Mouse (Mus musculus) lung, postnatal 14 days (tissue): ENCODE data around the gene Tldc1.

Experiments
- DNase-seq: peaks from one replicate; pipeline ENCODE4 v3.0.0; 2021

Gene Tldc1

GRCm38 (mm10) chr8:119798170-119798964 is 20.2 kb upstream of the Tldc1 start:
- peak; percentile 54 for DNase-seq

GRCm38 (mm10) chr8:119795651-119796050 is 17.4 kb upstream of the Tldc1 start:
- no peak for DNase-seq

- no peak for DNase-seq
Observed at GRCm38 (mm10) chr8:119794689-119795088, 16.5 kb upstream of the Tldc1 start.

- DNase-seq, result peak; percentile 54
Observed at GRCm38 (mm10) chr8:119791804-119792704, 13.8 kb upstream of the Tldc1 start.

- DNase-seq, result no peak
Observed at GRCm38 (mm10) chr8:119789581-119789980, 11.4 kb upstream of the Tldc1 start.

DNA sequence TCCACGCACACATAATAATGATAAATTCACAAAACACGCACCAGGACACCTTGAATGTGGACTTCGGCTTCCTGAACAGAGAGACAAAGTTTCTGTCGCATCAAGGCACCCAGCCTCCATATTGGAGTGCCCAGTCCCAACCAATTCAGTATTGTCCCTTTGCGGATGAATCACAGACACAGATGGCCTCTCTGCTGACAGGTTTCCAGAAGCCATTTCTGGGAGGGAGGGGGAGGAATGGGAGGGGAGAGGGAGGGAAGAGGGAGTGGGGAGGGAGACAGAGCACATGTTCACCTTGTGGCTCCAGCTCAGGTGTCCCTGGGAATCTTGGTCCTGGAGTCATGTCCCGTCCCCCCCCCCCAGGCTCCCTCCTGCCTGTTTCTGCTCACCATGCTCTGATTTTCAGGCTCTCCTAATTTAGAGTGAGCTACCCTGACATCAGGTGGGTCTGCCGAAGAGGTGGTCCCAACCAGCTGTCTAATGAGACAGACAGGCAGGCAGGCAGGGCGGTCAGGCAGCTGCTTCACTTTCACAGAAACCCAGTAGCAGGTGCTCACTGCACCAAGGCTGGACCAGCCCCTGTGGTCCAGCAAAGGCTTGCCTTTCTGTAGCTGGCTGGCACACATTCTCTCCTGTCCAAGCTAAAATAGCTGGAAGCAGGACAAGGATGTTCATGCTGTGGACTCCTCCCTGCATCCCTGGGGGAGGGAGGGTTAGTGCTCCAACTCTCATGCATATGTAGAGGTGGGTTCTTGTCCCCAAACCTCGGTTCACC is 10.6 kb upstream of the Tldc1 start:
- DNase-seq, result no peak

GRCm38 (mm10) chr8:119787341-119787740 is 9.1 kb upstream of the Tldc1 start:
- DNase-seq, result no peak

DNA sequence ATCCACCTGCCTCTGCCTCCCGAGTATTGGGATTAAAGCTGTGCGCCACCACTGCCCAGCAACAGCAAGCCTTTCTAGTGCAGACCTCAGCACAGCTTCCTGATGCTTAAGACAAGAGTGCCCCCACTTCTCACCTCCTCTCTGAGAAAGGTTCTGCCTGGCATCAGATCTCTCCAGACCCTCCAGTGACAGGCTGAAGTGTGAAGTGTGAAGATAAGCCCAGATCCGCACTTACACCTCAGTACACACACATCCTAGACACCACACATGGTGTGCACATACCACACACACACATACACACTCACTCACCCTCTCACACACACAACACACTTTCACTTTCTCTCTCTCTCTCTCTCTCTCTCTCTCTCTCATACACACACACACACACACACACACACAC is 8.7 kb upstream of the Tldc1 start:
- no peak for DNase-seq

DNA sequence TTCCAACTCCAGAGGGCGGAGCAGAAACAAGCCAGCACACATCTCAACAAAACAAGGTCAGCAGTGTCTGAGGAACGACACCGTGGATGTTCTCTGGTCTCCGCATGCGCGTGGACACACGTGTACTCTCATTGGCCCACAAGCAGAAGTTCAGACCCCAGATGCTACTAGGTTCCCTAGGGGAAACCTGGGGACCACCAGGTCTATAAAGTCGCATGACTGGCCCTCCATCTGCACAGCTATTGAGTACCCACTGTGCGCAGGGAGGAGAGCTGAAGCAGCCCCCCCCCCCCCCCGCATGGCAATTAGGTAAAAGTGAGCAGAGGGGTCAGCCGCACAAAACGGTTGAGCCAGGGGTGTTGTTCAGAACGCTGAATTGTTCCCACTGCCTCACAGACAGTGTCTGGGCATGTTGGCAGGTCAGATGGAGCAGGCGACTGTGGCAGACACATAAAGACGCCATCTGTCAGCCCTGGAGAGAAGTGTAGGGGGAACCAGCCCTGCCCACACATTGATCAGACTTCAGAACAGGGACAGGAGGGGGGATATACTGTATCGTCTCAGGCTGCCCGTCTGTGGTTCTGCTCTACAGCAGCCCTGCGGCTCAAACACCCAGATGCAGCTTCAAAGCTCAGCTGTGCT is 7.7 kb upstream of the Tldc1 start:
- DNase-seq, result no peak

- no peak for DNase-seq
Observed at GRCm38 (mm10) chr8:119784676-119785075, 6.5 kb upstream of the Tldc1 start.

GRCm38 (mm10) chr8:119784141-119784574 is 5.9 kb upstream of the Tldc1 start:
- peak; percentile 21 for DNase-seq

DNA sequence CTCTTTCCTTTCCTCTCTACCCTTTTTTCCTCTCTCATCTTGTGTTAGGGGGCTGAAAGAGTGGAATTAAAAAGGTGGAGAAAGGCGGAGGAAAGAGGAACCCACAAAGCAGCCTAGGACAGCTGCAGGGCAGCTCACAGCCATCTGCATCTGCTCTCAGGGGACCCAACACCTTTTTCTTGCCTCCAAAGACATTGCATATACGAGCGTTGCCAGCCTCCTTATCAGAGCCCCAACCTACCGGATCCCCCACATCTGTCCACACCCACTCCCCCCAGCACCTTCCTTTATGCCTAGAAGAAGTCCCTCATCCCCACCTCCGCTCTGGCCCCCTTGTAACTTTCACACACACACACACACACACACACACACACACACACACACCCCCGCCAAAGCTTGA is 5.4 kb upstream of the Tldc1 start:
- DNase-seq, result no peak

DNA sequence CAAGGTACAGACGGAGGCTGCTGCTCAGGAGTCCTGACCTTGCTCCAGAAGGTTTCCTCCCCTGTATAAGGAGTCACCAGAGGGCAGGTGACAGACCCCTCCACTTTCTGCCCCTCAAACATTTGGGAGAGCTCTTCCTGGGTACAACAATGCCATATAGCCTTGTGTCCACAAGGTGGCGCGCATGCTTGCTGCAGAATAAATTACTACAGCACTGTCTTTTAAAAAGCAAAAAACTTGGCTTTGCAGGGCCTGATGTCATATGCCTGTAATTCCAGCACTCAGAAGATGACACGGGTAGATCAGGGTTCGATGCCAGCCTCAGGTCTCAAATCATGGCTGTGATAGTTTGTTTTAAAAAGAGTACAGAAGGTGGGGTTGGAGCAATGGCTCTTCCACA is 4.5 kb upstream of the Tldc1 start:
- DNase-seq, result peak; percentile 87

- peak; percentile 40 for DNase-seq
Observed at GRCm38 (mm10) chr8:119781086-119781840, 3.0 kb upstream of the Tldc1 start.

- no peak for DNase-seq
Observed at GRCm38 (mm10) chr8:119780402-119781049, 2.3 kb upstream of the Tldc1 start.

GRCm38 (mm10) chr8:119779013-119779737 is 959 bp upstream of the Tldc1 start:
- DNase-seq, result peak; percentile 88

DNA sequence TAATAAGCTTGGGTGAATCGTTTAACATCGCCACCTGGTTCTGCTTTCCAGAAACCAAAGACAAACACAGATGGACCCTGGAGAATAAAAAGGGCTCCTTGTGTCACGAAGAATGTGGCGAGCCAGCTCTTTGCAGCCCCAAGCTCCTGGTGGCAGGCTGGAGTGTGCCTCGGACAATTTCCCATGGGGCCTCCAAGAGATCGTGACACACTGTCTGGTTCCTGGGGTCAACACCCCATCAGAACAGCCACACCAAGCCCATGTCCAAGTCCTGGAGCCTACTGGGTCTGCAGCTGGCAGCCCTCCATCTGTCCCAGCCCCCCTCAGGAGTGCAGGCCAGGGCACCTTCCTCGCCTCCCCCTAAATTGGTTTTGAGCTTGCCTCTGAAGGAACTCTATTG is 451 bp downstream of the Tldc1 start:
- no peak for DNase-seq

DNA sequence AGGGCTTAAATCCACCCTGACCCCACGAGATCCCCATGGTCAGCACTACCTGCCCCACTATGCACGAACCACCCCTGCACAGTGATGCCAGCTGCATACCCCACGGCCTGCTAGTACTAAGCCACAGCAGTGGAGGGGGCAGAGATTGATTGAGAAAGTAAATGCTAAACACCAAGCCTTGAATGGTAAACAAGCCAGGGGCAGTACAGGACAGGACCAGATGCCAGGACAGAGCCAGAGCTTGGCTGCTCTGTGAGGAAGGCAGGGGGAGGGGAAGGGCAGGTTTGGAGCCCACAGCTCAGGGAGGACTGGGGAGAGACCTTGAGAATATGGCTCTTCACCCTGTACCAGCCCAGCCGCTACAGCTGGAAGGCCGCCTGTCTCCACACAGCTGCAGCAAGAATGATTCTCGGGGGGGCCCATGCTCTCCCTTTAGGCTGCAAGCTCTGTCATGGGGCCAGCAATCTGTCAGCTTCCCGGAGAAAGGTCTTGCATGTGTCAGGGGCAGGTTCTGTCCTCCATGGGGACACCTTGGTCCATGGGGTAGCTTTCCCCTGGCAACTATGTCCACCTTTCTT is 1.5 kb downstream of the Tldc1 start:
- no peak for DNase-seq

GRCm38 (mm10) chr8:119765761-119766444 is 12.3 kb downstream of the Tldc1 start:
- DNase-seq, result no peak

DNA sequence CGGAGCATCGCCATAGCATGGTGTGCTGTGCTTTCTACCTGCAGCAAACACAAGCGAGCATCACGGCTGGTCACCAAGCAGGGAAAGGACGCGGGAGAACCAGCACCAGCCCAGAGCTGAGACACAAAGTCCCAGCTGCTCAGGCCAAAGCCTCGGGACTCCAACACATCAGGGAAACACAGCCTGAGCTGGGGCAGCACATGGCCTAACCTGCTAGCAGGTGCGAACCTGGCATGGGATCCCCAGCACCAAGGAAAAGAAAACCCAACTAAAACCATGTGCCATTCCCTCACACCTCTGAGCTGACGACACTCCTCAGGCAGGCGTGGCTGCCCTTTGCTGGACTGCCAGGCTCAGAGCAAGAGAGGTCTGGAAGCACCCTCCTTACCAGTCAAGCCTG is 12.9 kb downstream of the Tldc1 start:
- DNase-seq, result no peak
